Mouse (Mus musculus): ENCODE results near the gene Sqstm1.

- TF ChIP-seq POLR2A (IDR thresholded peaks at IDR 0.05; ENCODE audit: extremely low read depth, insufficient read depth, low read length): no peak
- peak; percentile 49; the same call in 1 of the 2 replicates for TF ChIP-seq CTCF (IDR thresholded peaks at IDR 0.05; ENCODE audit: extremely low read depth, insufficient read depth, low read length)
Measured at GRCm38 (mm10) chr11:50231411-50231810, 20.8 kb upstream of the Sqstm1 start.

All from cortical plate, adult 2 months (tissue).